Mouse (Mus musculus): ENCODE data around the gene Gm45062. TPM values are rescaled to one million over a fixed set of nuclear protein-coding genes. Genes with fewer than 3 reads are reported as not detected.
"Not testable (repeated sequence)": the region's sequence is repeated elsewhere in the genome, so short reads cannot be mapped to it uniquely, and the experiment has no call there.

The Gm45062 gene
- polyA plus RNA-seq, 1 experiment = not detected

DNA sequence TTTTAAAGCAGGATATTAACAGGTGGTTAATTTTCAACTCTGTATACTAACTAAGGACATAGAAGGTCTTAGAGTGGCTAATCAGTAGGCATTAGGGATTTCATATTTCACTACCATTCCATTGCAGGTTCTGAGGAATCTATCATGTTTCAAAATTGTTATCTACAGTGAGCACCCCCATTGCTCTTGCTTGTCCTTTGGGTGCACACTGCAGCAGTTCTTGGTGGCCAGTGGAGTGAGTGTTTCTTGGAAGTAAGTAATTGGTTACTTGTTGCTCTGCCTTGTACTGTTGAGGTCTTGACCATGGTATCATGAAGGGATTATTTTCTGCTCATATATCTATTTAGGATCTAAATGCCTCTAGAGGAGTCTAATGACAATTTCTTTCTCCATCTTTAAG lies 57.0 kb downstream of the Gm45062 start:
- H3K4me1 ChIP-seq (ENCODE audit: control insufficient read depth, insufficient read depth, insufficient read length, low read length) = peaks cover 2% of the 10 kb centered on the region; the same call in 1 of the 2 replicates
- no peaks in the 10 kb centered on the region for H3K36me3 ChIP-seq (ENCODE audit: control insufficient read depth, insufficient read depth, low read length)
- TF ChIP-seq POLR2A (IDR thresholded peaks at IDR 0.05; ENCODE audit: low read depth, low read length) (no peak), CTCF (IDR thresholded peaks at IDR 0.05; ENCODE audit: extremely low read depth, insufficient read length, insufficient replicate concordance, low read depth, low read length) (no peak)
- H3K4me3 ChIP-seq (ENCODE audit: low read depth, low read length) = no peak overlapping the region
- no peak overlapping the region for H3K27ac ChIP-seq (ENCODE audit: insufficient read depth, low read depth, low read length)
- H3K27me3 ChIP-seq (ENCODE audit: control insufficient read depth, insufficient read depth, low read length) = no peaks in the 10 kb centered on the region

GRCm38 (mm10) chr6:8319591-8319990 lies 60.3 kb downstream of the Gm45062 start:
- Histone ChIP-seq H3K4me3 (ENCODE audit: low read depth, low read length) (no peak overlapping the region), H3K27me3 (ENCODE audit: control insufficient read depth, insufficient read depth, low read length) (no peaks in the 10 kb centered on the region), H3K27ac (ENCODE audit: insufficient read depth, low read depth, low read length) (no peak overlapping the region), H3K4me1 (ENCODE audit: control insufficient read depth, insufficient read depth, insufficient read length, low read length) (peaks cover 2% of the 10 kb centered on the region; the same call in 1 of the 2 replicates), H3K36me3 (ENCODE audit: control insufficient read depth, insufficient read depth, low read length) (no peaks in the 10 kb centered on the region)
- 52% methylated on average over 2 of the region's 2 CpGs for WGBS
- TF ChIP-seq CTCF (IDR thresholded peaks at IDR 0.05; ENCODE audit: extremely low read depth, insufficient read length, insufficient replicate concordance, low read depth, low read length) (no peak), POLR2A (IDR thresholded peaks at IDR 0.05; ENCODE audit: low read depth, low read length) (no peak)

DNA sequence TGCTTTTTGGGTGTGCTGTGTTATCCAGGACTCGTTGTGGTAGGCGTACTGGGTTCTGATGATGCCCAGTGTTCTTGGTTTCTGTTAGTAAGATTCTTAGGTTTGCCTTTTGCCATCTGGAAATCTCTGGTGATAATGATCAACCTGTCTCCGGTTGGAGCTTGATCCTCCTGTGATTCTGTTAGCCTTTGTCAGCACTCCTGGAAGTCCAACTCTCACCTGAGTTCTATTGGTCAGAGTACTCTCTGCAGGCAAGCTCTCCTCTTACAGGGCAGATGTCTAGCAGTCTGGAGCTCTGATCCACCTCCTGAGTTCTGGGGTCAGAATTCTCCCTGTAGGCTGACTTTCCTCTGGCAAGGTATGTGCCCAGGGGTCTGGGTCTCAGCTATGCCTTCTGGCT lies 72.2 kb downstream of the Gm45062 start:
- H3K4me1 ChIP-seq (ENCODE audit: control insufficient read depth, insufficient read depth, insufficient read length, low read length); H3K4me3 ChIP-seq (ENCODE audit: low read depth, low read length); H3K36me3 ChIP-seq (ENCODE audit: control insufficient read depth, insufficient read depth, low read length); H3K27me3 ChIP-seq (ENCODE audit: control insufficient read depth, insufficient read depth, low read length); H3K27ac ChIP-seq (ENCODE audit: insufficient read depth, low read depth, low read length): not testable (repeated sequence)
- WGBS = 88% methylated on average over 3 of the region's 3 CpGs

DNA sequence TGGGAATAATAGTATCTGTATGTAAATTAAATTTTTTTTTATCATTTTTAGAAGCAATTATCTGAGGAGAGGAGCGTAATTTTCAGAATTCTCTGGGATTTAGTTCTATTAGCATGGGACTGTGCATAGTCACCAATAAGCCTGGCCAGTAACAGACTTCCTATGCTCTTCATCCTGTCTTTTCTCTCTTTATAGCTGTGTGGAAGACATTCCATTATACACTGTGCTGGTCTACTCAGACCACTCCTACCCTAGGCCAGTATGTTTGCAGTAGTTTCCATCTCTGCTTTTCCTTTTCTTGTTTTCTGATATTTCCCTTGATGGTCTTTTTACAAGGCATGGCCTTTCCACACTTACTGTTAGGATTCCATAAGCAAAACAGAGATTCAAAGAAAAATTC lies 74.1 kb downstream of the Gm45062 start:
- TF ChIP-seq CTCF (IDR thresholded peaks at IDR 0.05; ENCODE audit: extremely low read depth, insufficient read length, insufficient replicate concordance, low read depth, low read length) (no peak), POLR2A (IDR thresholded peaks at IDR 0.05; ENCODE audit: low read depth, low read length) (no peak)
- no peak overlapping the region for H3K4me3 ChIP-seq (ENCODE audit: low read depth, low read length)
- H3K27me3 ChIP-seq (ENCODE audit: control insufficient read depth, insufficient read depth, low read length) = no peaks in the 10 kb centered on the region
- no peak overlapping the region for H3K27ac ChIP-seq (ENCODE audit: insufficient read depth, low read depth, low read length)
- peaks cover 5% of the 10 kb centered on the region; the same call in 1 of the 2 replicates for H3K4me1 ChIP-seq (ENCODE audit: control insufficient read depth, insufficient read depth, insufficient read length, low read length)
- H3K36me3 ChIP-seq (ENCODE audit: control insufficient read depth, insufficient read depth, low read length) = no peaks in the 10 kb centered on the region
- WGBS = 92% methylated on average over 1 of the region's 1 CpGs

GRCm38 (mm10) chr6:8336487-8337390 lies 77.5 kb downstream of the Gm45062 start:
- Histone ChIP-seq H3K36me3 (ENCODE audit: control insufficient read depth, insufficient read depth, low read length) (no peaks in the 10 kb centered on the region), H3K27me3 (ENCODE audit: control insufficient read depth, insufficient read depth, low read length) (no peaks in the 10 kb centered on the region), H3K27ac (ENCODE audit: insufficient read depth, low read depth, low read length) (no peak overlapping the region; the same call in 1 of the 2 replicates), H3K4me3 (ENCODE audit: low read depth, low read length) (peak overlapping the region; percentile 32), H3K4me1 (ENCODE audit: control insufficient read depth, insufficient read depth, insufficient read length, low read length) (peaks cover 5% of the 10 kb centered on the region; the same call in 1 of the 2 replicates)
- TF ChIP-seq POLR2A (IDR thresholded peaks at IDR 0.05; ENCODE audit: low read depth, low read length) (no peak), CTCF (IDR thresholded peaks at IDR 0.05; ENCODE audit: extremely low read depth, insufficient read length, insufficient replicate concordance, low read depth, low read length) (no peak)
- WGBS = 50% methylated on average over 9 of the region's 9 CpGs

GRCm38 (mm10) chr6:8339453-8339852 lies 80.2 kb downstream of the Gm45062 start:
- H3K27me3 ChIP-seq (ENCODE audit: control insufficient read depth, insufficient read depth, low read length) = no peaks in the 10 kb centered on the region
- TF ChIP-seq CTCF (IDR thresholded peaks at IDR 0.05; ENCODE audit: extremely low read depth, insufficient read length, insufficient replicate concordance, low read depth, low read length) = no peak
- TF ChIP-seq POLR2A (IDR thresholded peaks at IDR 0.05; ENCODE audit: low read depth, low read length) = no peak
- H3K36me3 ChIP-seq (ENCODE audit: control insufficient read depth, insufficient read depth, low read length) = no peaks in the 10 kb centered on the region
- no peak overlapping the region for H3K4me3 ChIP-seq (ENCODE audit: low read depth, low read length)
- peaks cover 10% of the 10 kb centered on the region; the same call in 1 of the 2 replicates for H3K4me1 ChIP-seq (ENCODE audit: control insufficient read depth, insufficient read depth, insufficient read length, low read length)
- 84% methylated on average over 6 of the region's 6 CpGs for WGBS
- H3K27ac ChIP-seq (ENCODE audit: insufficient read depth, low read depth, low read length) = no peak overlapping the region

GRCm38 (mm10) chr6:8343271-8343670 lies 84.0 kb downstream of the Gm45062 start:
- Histone ChIP-seq H3K4me1 (ENCODE audit: control insufficient read depth, insufficient read depth, insufficient read length, low read length) (peaks cover 5% of the 10 kb centered on the region; the same call in 1 of the 2 replicates), H3K4me3 (ENCODE audit: low read depth, low read length) (no peak overlapping the region), H3K27ac (ENCODE audit: insufficient read depth, low read depth, low read length) (no peak overlapping the region), H3K27me3 (ENCODE audit: control insufficient read depth, insufficient read depth, low read length) (no peaks in the 10 kb centered on the region), H3K36me3 (ENCODE audit: control insufficient read depth, insufficient read depth, low read length) (no peaks in the 10 kb centered on the region)
- WGBS = 22% methylated on average over 4 of the region's 4 CpGs
- TF ChIP-seq POLR2A (IDR thresholded peaks at IDR 0.05; ENCODE audit: low read depth, low read length) = no peak
- no peak for TF ChIP-seq CTCF (IDR thresholded peaks at IDR 0.05; ENCODE audit: extremely low read depth, insufficient read length, insufficient replicate concordance, low read depth, low read length)
